Mouse (Mus musculus): ENCODE measurements around the gene Hdlbp. TPM values are rescaled to one million over a fixed set of nuclear protein-coding genes. Genes with fewer than 3 reads are reported as not detected.

Hdlbp gene
- polyA plus RNA-seq, 1 experiment: 56.3 TPM

- no peak for TF ChIP-seq GATA1 (IDR thresholded peaks at IDR 0.05; ENCODE audit: low read length)
These were observed 20.3 kb downstream of the Hdlbp start for GRCm38 (mm10) chr1:93458357-93458756.

- no peak for TF ChIP-seq GATA1 (IDR thresholded peaks at IDR 0.05; ENCODE audit: low read length)
These were observed 24.8 kb downstream of the Hdlbp start for GRCm38 (mm10) chr1:93453721-93454255.

- TF ChIP-seq GATA1 (IDR thresholded peaks at IDR 0.05; ENCODE audit: low read length): no peak
These were observed 32.8 kb downstream of the Hdlbp start for GRCm38 (mm10) chr1:93445822-93446162.

DNA sequence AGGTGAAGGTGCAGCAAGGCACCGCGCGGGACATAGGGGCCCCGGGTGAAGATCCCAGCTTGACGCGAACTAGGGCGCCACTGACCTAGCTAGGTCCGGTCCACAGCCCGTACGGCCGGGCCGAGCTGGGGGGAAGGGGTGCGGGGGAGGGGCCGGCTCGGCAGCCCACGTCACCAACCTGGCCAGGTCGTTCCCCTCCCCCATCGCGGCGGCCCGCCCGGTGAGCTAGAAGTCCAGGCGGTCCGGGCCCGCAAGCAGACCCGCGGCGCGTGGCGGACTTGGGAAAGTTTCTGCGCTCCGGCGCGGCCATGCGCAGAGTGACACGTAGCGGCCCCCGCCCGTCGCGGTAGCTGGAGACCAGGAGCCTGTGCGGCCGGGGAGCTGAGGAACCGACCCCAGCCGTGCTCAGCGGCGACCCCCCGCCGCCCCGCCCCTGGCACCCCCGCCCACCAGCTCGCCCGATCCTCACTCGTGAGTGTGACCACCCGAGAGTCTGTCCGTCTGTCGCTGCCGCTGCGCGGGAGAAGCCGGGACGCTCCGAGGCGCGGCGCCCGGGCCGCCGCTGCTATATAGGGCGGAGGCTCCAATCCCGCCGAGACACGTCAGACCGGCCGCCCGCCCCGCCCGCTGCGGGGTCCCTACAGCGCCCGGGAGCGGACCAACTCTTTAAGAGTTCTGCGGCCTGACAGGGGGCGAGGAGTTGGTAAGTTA lies 33.3 kb downstream of the Hdlbp start:
- no peak for TF ChIP-seq GATA1 (IDR thresholded peaks at IDR 0.05; ENCODE audit: low read length)

GRCm38 (mm10) chr1:93444405-93445110 lies 34.1 kb downstream of the Hdlbp start:
- TF ChIP-seq GATA1 (IDR thresholded peaks at IDR 0.05; ENCODE audit: low read length): no peak

DNA sequence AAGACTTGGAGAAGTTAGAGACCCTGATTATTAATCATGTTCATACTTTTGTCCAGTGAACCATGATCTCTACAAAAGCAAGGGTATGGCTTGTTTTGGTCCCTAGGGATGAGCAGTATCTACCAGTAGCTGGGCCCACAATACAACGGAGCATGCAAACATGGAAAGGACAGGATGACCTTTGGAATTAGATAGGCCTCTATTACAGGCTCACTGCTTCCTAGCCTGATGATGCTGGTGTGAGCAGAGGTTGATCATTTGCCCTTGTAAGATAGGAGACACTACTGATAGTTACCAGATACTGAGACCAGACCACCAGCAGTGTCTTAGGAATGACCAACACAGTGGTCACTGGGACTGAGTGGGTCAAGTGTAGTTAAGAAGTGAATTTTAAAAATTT lies 39.3 kb downstream of the Hdlbp start:
- no peak for TF ChIP-seq GATA1 (IDR thresholded peaks at IDR 0.05; ENCODE audit: low read length)

GRCm38 (mm10) chr1:93432087-93432486 lies 46.5 kb downstream of the Hdlbp start:
- no peak for TF ChIP-seq GATA1 (IDR thresholded peaks at IDR 0.05; ENCODE audit: low read length)

- no peak for TF ChIP-seq GATA1 (IDR thresholded peaks at IDR 0.05; ENCODE audit: low read length)
These were observed 75.2 kb downstream of the Hdlbp start for GRCm38 (mm10) chr1:93403403-93403802.

DNA sequence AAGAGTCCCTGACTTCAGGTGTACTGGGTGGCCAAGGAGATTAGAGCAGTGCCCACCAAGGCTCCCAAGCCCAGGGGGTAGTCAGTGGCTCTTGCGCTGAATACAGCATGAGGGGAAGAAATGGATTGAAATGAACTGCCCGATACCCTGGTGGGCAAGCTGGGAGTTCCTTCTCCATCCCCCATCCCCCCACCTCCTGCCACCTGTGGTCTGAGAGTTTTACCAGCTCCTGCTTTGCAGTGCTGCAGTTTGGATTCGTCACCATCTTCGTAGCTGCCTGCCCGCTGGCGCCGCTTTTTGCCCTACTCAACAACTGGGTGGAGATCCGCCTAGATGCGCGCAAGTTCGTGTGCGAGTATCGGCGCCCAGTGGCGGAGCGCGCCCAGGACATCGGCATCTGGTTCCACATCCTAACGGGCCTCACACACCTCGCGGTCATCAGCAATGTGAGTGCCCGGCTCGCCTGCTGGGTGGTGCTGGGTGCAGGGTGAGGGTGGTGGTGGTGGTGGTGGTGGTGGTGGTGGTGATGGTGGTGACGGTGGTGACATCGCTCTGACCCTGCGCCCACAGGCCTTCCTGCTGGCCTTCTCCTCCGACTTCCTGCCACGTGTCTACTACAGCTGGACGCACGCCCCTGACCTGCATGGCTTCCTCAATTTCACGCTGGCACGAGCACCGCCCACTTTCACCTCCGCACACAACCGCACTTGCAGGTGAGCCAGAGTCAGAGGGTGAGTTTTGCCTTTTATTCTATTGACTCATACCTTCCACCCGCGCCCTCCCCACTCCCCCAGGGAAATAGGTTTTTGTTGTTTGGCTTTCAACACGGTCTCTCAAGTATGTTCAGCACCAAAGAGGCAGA lies 77.2 kb downstream of the Hdlbp start:
- TF ChIP-seq GATA1 (IDR thresholded peaks at IDR 0.05; ENCODE audit: low read length): no peak

- no peak for TF ChIP-seq GATA1 (IDR thresholded peaks at IDR 0.05; ENCODE audit: low read length)
These were observed 89.7 kb downstream of the Hdlbp start for GRCm38 (mm10) chr1:93388906-93389305.

DNA sequence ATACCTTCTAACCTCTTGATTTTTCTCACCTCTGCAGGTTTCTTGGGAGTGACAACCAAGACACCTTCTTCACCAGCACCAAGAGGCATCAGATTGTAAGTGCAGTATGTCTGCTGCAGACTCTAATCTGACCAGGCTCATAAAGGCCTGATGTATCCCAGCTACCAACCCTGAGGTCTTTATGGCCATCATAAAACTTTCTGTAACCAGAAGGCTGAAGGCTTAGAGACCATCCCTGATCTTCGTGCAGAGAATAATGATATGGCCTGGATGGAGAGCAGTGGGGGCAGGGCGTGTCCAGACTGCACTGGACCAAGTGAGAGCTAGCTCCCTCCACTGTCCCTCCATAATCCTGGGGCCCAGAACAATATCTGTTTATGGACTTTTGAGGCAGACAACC lies 91.4 kb downstream of the Hdlbp start:
- no peak for TF ChIP-seq GATA1 (IDR thresholded peaks at IDR 0.05; ENCODE audit: low read length)

DNA sequence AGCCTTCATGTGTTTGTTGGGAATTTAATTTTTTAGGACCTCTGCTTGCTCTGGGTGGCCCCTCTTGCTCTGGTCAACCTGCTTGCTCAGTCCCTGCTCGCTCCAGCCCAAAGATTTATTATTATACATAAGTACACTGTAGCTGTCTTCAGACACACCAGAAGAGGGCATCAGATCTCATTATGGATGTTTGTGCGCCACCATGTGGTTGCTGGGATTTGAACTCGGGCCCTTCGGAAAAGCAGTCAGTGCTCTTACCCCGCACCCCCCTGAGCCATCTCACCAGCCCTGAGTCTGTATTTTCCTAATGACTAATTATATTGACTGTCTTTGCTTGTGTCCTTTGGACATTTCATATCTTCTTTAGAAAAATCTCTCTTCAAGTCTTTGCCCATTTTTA lies 99.5 kb downstream of the Hdlbp start:
- no peak for TF ChIP-seq GATA1 (IDR thresholded peaks at IDR 0.05; ENCODE audit: low read length)

DNA sequence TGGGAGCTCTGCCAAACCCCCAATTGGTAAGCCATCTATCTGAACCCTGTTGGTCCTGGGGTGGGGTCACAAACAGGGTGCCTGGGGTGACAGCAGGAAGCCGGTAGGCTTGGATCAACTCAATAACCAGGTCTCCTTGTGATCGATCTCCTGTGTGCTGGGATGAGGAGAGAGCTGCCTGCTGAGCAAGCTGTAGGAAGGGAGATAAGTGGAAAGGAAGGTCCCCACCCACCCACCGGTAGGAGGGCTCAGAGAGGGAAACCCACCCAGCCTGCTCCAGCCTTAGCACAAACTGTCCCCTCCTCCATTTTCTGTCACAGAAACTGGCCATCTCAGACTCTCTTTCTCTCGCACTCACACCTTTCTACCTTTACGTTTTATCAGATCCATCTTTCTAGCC lies 101.3 kb downstream of the Hdlbp start:
- TF ChIP-seq GATA1 (IDR thresholded peaks at IDR 0.05; ENCODE audit: low read length): no peak

DNA sequence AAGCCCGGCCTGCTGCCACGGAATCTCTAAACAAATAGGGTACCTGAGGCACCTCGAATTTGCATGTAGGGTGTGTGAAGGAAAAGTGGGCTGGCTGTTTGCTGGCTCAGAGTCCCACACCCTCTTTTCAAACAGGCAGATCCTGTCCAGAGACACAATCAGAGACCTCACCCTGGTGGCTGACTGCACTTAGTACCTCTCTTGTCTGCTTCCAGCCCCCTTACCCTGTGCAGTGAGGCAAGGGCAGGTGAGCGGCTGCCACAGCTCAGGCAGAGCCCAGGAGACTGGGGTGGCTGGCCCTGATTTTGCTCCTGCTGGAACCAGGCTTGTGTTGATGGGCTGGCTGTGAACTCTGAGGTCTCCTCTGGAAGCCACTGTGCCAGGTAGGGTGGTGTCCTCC lies 105.0 kb downstream of the Hdlbp start, which contains the start of gene Ano7:
Gene Ano7 (plus strand): TSS at position 266 of the 400 bp plus-strand sequence.
- no peak for TF ChIP-seq GATA1 (IDR thresholded peaks at IDR 0.05; ENCODE audit: low read length)

DNA sequence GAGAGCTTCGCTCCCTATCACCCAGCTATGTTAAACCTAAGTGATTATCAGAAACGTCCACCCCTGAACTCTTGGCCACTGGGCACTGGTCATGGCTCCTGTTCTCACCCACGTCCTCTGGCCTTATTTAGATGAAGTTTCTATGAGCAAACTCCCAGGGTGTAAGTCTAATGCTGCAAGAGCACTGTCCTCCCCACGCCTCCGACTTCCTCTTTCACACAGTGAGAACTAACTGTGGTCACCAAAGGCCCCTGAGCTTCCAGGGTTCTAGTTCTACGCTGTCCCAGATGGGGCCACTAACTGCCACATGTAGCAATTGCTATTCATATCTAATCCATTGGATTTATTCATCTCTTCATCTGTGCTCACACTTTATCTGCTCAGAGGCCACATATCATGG lies 113.0 kb downstream of the Hdlbp start:
- TF ChIP-seq GATA1 (IDR thresholded peaks at IDR 0.05; ENCODE audit: low read length): no peak

DNA sequence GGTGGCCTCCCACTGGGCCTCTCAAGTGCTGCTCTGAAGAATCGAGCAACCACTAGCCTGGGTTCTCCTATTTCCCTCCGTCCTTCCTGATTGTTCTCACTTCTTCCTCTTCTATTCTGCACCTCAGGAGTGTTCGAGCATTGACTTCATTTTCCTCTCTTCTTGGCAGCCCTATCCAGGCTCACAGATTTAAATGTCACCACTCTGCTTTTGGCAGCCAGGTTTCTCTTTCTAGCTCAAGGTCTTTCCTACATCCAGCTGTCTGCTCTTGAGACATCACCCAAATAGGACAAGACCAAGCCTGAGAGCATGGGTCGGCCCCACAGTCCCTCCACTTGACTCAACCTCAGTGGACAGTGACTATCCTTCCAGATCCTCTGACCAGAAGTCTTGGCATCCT lies 116.0 kb downstream of the Hdlbp start:
- no peak for TF ChIP-seq GATA1 (IDR thresholded peaks at IDR 0.05; ENCODE audit: low read length)

Other genes starting within 250 kb of the Hdlbp start
- gene Sned1, start 243.0 kb downstream of the Hdlbp start, polyA plus RNA-seq (2012): not detected in 2 replicates
- 5.1 and 6.1 TPM in 2 replicates for gene Mterf4, start 172.9 kb downstream of the Hdlbp start, polyA plus RNA-seq (2012)
- 17.1 and 70.5 TPM in 2 replicates for gene Ppp1r7, start 136.0 kb downstream of the Hdlbp start, polyA plus RNA-seq (2012)
- 4.0 and 7.8 TPM in 2 replicates for gene Pask, start 135.3 kb downstream of the Hdlbp start, polyA plus RNA-seq (2012)
- gene Ano7, start 104.9 kb downstream of the Hdlbp start, polyA plus RNA-seq (2012): not detected in 2 replicates
- 2.2 and 2.5 TPM in 2 replicates for gene Farp2, start 33.3 kb upstream of the Hdlbp start, polyA plus RNA-seq (2012)
- gene Stk25, start 179.8 kb upstream of the Hdlbp start, polyA plus RNA-seq (2012): 15.5 and 21.5 TPM in 2 replicates
- gene Bok, start 206.8 kb upstream of the Hdlbp start, polyA plus RNA-seq (2012): not detected in 2 replicates

Measured in G1E-ER4 (cell line).